Mouse (Mus musculus): ENCODE data around the gene Fyb. TPM values are rescaled to one million over a fixed set of nuclear protein-coding genes. Genes with fewer than 3 reads are reported as not detected.
A peak's percentile ranks its signal among the peaks of the same experiment; 100 is the strongest.

The Fyb gene
- polyA plus RNA-seq, 1 experiment from 2014 or later, result 1.6 TPM

- ATAC-seq, result no peak
- Histone ChIP-seq H3K4me3 (replicated peaks; ENCODE audit: low read length) (no peak overlapping the region), H3K9me3 (ENCODE audit: control insufficient read depth, low read length) (no peaks in the 10 kb centered on the region), H3K36me3 (ENCODE audit: control insufficient read depth, insufficient read depth) (no peaks in the 10 kb centered on the region), H3K27me3 (replicated peaks; ENCODE audit: control insufficient read depth, insufficient read depth, low read length) (no peaks in the 10 kb centered on the region), H3K9ac (replicated peaks; ENCODE audit: low read depth, low read length) (no peak overlapping the region), H3K27ac (ENCODE audit: low read length) (no peak overlapping the region), H3K4me2 (ENCODE audit: low read length) (no peak overlapping the region), H3K4me1 (replicated peaks; ENCODE audit: control insufficient read depth, insufficient read depth, low read length) (no peaks in the 10 kb centered on the region)
- WGBS, result 95% methylated on average over 4 of the region's 4 CpGs
These were observed 34.9 kb downstream of the Fyb start for GRCm38 (mm10) chr15:6557552-6557951.

- Histone ChIP-seq H3K36me3 (ENCODE audit: control insufficient read depth, insufficient read depth) (no peaks in the 10 kb centered on the region), H3K4me3 (replicated peaks; ENCODE audit: low read length) (no peak overlapping the region), H3K9me3 (ENCODE audit: control insufficient read depth, low read length) (no peaks in the 10 kb centered on the region), H3K27me3 (replicated peaks; ENCODE audit: control insufficient read depth, insufficient read depth, low read length) (no peaks in the 10 kb centered on the region), H3K9ac (replicated peaks; ENCODE audit: low read depth, low read length) (no peak overlapping the region), H3K4me2 (ENCODE audit: low read length) (no peak overlapping the region), H3K27ac (ENCODE audit: low read length) (no peak overlapping the region), H3K4me1 (replicated peaks; ENCODE audit: control insufficient read depth, insufficient read depth, low read length) (no peaks in the 10 kb centered on the region)
- no peak for ATAC-seq
- 82% methylated on average over 9 of the region's 9 CpGs for WGBS
These were observed 36.5 kb downstream of the Fyb start for GRCm38 (mm10) chr15:6559188-6559587.

- H3K36me3 ChIP-seq (ENCODE audit: control insufficient read depth, insufficient read depth), result no peaks in the 10 kb centered on the region
- no peak overlapping the region for H3K4me3 ChIP-seq (replicated peaks; ENCODE audit: low read length)
- no peaks in the 10 kb centered on the region for H3K9me3 ChIP-seq (ENCODE audit: control insufficient read depth, low read length)
- H3K4me2 ChIP-seq (ENCODE audit: low read length), result no peak overlapping the region
- H3K4me1 ChIP-seq (replicated peaks; ENCODE audit: control insufficient read depth, insufficient read depth, low read length), result no peaks in the 10 kb centered on the region
- no peak overlapping the region for H3K9ac ChIP-seq (replicated peaks; ENCODE audit: low read depth, low read length)
- no peak for ATAC-seq
- no peak overlapping the region for H3K27ac ChIP-seq (ENCODE audit: low read length)
- WGBS, result 94% methylated on average over 10 of the region's 10 CpGs
- H3K27me3 ChIP-seq (replicated peaks; ENCODE audit: control insufficient read depth, insufficient read depth, low read length), result no peaks in the 10 kb centered on the region
These were observed 38.0 kb downstream of the Fyb start for GRCm38 (mm10) chr15:6560696-6561095.

GRCm38 (mm10) chr15:6562161-6562560, 39.5 kb downstream of the Fyb start:
- no peaks in the 10 kb centered on the region for H3K27me3 ChIP-seq (replicated peaks; ENCODE audit: control insufficient read depth, insufficient read depth, low read length)
- no peak overlapping the region for H3K27ac ChIP-seq (ENCODE audit: low read length)
- no peak overlapping the region for H3K9ac ChIP-seq (replicated peaks; ENCODE audit: low read depth, low read length)
- H3K4me3 ChIP-seq (replicated peaks; ENCODE audit: low read length), result no peak overlapping the region
- no peak for ATAC-seq
- 87% methylated on average over 4 of the region's 4 CpGs for WGBS
- no peak overlapping the region for H3K4me2 ChIP-seq (ENCODE audit: low read length)
- H3K36me3 ChIP-seq (ENCODE audit: control insufficient read depth, insufficient read depth), result no peaks in the 10 kb centered on the region
- H3K4me1 ChIP-seq (replicated peaks; ENCODE audit: control insufficient read depth, insufficient read depth, low read length), result no peaks in the 10 kb centered on the region
- H3K9me3 ChIP-seq (ENCODE audit: control insufficient read depth, low read length), result no peaks in the 10 kb centered on the region

- Histone ChIP-seq H3K4me2 (ENCODE audit: low read length) (no peak overlapping the region), H3K4me3 (replicated peaks; ENCODE audit: low read length) (no peak overlapping the region), H3K9me3 (ENCODE audit: control insufficient read depth, low read length) (no peaks in the 10 kb centered on the region), H3K27ac (ENCODE audit: low read length) (no peak overlapping the region), H3K9ac (replicated peaks; ENCODE audit: low read depth, low read length) (no peak overlapping the region), H3K4me1 (replicated peaks; ENCODE audit: control insufficient read depth, insufficient read depth, low read length) (no peaks in the 10 kb centered on the region), H3K36me3 (ENCODE audit: control insufficient read depth, insufficient read depth) (no peaks in the 10 kb centered on the region), H3K27me3 (replicated peaks; ENCODE audit: control insufficient read depth, insufficient read depth, low read length) (no peaks in the 10 kb centered on the region)
- WGBS, result 97% methylated on average over 2 of the region's 2 CpGs
- ATAC-seq, result no peak
These were observed 40.0 kb downstream of the Fyb start for GRCm38 (mm10) chr15:6562629-6563028.

GRCm38 (mm10) chr15:6564977-6565421, 42.3 kb downstream of the Fyb start:
- Histone ChIP-seq H3K4me3 (replicated peaks; ENCODE audit: low read length) (no peak overlapping the region), H3K9me3 (ENCODE audit: control insufficient read depth, low read length) (no peaks in the 10 kb centered on the region), H3K36me3 (ENCODE audit: control insufficient read depth, insufficient read depth) (no peaks in the 10 kb centered on the region), H3K4me2 (ENCODE audit: low read length) (peak overlapping the region; percentile 20; the same call in 1 of the 2 replicates), H3K4me1 (replicated peaks; ENCODE audit: control insufficient read depth, insufficient read depth, low read length) (no peaks in the 10 kb centered on the region), H3K9ac (replicated peaks; ENCODE audit: low read depth, low read length) (no peak overlapping the region), H3K27me3 (replicated peaks; ENCODE audit: control insufficient read depth, insufficient read depth, low read length) (no peaks in the 10 kb centered on the region), H3K27ac (ENCODE audit: low read length) (no peak overlapping the region)
- 30% methylated on average over 11 of the region's 11 CpGs for WGBS
- ATAC-seq, result peak; percentile 61

GRCm38 (mm10) chr15:6565873-6566272, 43.2 kb downstream of the Fyb start:
- H3K36me3 ChIP-seq (ENCODE audit: control insufficient read depth, insufficient read depth), result no peaks in the 10 kb centered on the region
- no peak overlapping the region for H3K27ac ChIP-seq (ENCODE audit: low read length)
- H3K9me3 ChIP-seq (ENCODE audit: control insufficient read depth, low read length), result no peaks in the 10 kb centered on the region
- H3K9ac ChIP-seq (replicated peaks; ENCODE audit: low read depth, low read length), result no peak overlapping the region
- no peak overlapping the region for H3K4me3 ChIP-seq (replicated peaks; ENCODE audit: low read length)
- no peaks in the 10 kb centered on the region for H3K27me3 ChIP-seq (replicated peaks; ENCODE audit: control insufficient read depth, insufficient read depth, low read length)
- ATAC-seq, result no peak
- no peak overlapping the region for H3K4me2 ChIP-seq (ENCODE audit: low read length)
- 94% methylated on average over 4 of the region's 4 CpGs for WGBS
- no peaks in the 10 kb centered on the region for H3K4me1 ChIP-seq (replicated peaks; ENCODE audit: control insufficient read depth, insufficient read depth, low read length)

- Histone ChIP-seq H3K27me3 (replicated peaks; ENCODE audit: control insufficient read depth, insufficient read depth, low read length) (no peaks in the 10 kb centered on the region), H3K36me3 (ENCODE audit: control insufficient read depth, insufficient read depth) (no peaks in the 10 kb centered on the region), H3K4me3 (replicated peaks; ENCODE audit: low read length) (no peak overlapping the region), H3K27ac (ENCODE audit: low read length) (no peak overlapping the region), H3K9ac (replicated peaks; ENCODE audit: low read depth, low read length) (no peak overlapping the region), H3K4me1 (replicated peaks; ENCODE audit: control insufficient read depth, insufficient read depth, low read length) (no peaks in the 10 kb centered on the region), H3K4me2 (ENCODE audit: low read length) (no peak overlapping the region), H3K9me3 (ENCODE audit: control insufficient read depth, low read length) (no peaks in the 10 kb centered on the region)
- no peak for ATAC-seq
- WGBS, result 89% methylated on average over 5 of the region's 5 CpGs
These were observed 45.3 kb downstream of the Fyb start for GRCm38 (mm10) chr15:6567993-6568392.

GRCm38 (mm10) chr15:6568605-6569004, 46.0 kb downstream of the Fyb start:
- Histone ChIP-seq H3K4me3 (replicated peaks; ENCODE audit: low read length) (no peak overlapping the region), H3K4me2 (ENCODE audit: low read length) (no peak overlapping the region), H3K27ac (ENCODE audit: low read length) (no peak overlapping the region), H3K4me1 (replicated peaks; ENCODE audit: control insufficient read depth, insufficient read depth, low read length) (no peaks in the 10 kb centered on the region), H3K36me3 (ENCODE audit: control insufficient read depth, insufficient read depth) (no peaks in the 10 kb centered on the region), H3K9ac (replicated peaks; ENCODE audit: low read depth, low read length) (no peak overlapping the region), H3K27me3 (replicated peaks; ENCODE audit: control insufficient read depth, insufficient read depth, low read length) (no peaks in the 10 kb centered on the region), H3K9me3 (ENCODE audit: control insufficient read depth, low read length) (no peaks in the 10 kb centered on the region)
- ATAC-seq, result no peak
- 90% methylated on average over 3 of the region's 3 CpGs for WGBS

- Histone ChIP-seq H3K4me2 (ENCODE audit: low read length) (no peak overlapping the region), H3K4me3 (replicated peaks; ENCODE audit: low read length) (no peak overlapping the region), H3K36me3 (ENCODE audit: control insufficient read depth, insufficient read depth) (no peaks in the 10 kb centered on the region), H3K4me1 (replicated peaks; ENCODE audit: control insufficient read depth, insufficient read depth, low read length) (no peaks in the 10 kb centered on the region), H3K9ac (replicated peaks; ENCODE audit: low read depth, low read length) (no peak overlapping the region), H3K9me3 (ENCODE audit: control insufficient read depth, low read length) (no peaks in the 10 kb centered on the region), H3K27me3 (replicated peaks; ENCODE audit: control insufficient read depth, insufficient read depth, low read length) (no peaks in the 10 kb centered on the region), H3K27ac (ENCODE audit: low read length) (no peak overlapping the region)
- ATAC-seq, result no peak
- WGBS, result 72% methylated on average over 5 of the region's 5 CpGs
These were observed 46.4 kb downstream of the Fyb start for GRCm38 (mm10) chr15:6569074-6569473.

All from forebrain, embryonic 16.5 days (tissue).